Mouse (Mus musculus) adrenal gland, adult (tissue): ENCODE measurements around the gene Vdr.
A peak's percentile ranks its signal among the peaks of the same experiment; 100 is the strongest.

Experiments
- DNase-seq, 2 experiments: peaks; one replicate each; pipeline ENCODE4 v3.0.0; 2022 to 2023; ENCODE audit warnings: low spot score in 1 of 2; ENCODE audit not compliant: inconsistent age in 2 of 2

Vdr gene

DNA sequence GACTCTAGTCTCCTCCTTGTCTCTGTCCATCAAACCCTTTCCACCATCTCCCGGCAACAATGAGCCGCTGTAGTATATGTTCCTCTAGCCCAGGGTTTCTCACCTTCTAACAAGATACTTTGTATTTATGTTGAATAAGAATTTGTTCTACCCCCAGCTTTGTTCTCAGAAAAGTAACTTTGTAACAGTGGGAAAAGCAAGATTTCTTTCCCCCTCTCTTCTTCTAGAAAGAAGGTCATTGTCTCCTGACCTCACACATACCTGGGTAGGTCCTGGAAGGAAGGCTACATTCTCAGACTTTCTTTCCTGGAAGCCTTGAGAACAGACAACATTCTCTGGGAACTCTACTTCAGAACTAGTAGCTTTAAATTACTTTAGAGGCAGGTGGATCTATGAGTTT lies at the start of gene Vdr:
Gene Vdr (minus strand): TSS at position 101 of the 400 bp plus-strand sequence.
- no peak for DNase-seq

DNA sequence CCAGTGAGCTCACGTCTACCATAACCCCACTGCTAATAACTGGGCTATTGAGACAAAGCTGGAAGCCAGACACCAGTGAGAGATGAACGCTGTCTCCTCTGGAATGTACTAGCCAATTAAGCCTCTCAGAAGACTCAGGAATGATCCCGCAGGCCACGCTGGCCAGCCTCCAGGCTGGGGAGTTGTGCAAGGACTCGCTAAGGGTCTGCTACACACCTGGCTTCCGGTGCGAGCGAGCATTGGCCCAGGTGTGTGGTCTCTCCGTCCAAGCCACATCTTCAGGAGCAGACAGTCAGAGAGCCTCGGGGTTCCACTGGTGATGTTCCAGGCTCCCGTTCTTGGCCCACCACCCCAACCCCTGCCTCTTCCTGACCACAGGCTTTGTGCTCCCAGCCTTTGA lies 46.0 kb upstream of the Vdr start:
- no peak for DNase-seq

DNA sequence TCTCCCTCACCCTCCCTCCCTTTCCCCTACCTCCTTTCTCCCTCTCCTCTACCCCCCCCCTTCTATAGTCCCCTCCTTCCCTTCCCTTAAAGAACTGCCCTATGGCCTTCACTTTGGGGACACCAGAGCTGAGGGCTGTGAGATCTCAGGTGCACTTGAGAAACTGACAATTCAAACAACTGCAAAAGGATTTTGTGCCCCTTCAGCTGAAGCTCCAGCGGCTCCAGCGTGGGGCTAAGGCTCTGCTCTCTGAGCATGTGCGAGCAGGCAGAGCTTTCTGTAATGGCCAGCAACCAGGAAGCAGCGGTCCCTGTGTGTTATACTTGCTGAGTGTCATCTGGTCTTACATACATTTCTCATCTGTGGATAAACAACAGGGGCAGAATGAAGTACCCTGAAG lies 45.3 kb upstream of the Vdr start:
- no peak for DNase-seq

DNA sequence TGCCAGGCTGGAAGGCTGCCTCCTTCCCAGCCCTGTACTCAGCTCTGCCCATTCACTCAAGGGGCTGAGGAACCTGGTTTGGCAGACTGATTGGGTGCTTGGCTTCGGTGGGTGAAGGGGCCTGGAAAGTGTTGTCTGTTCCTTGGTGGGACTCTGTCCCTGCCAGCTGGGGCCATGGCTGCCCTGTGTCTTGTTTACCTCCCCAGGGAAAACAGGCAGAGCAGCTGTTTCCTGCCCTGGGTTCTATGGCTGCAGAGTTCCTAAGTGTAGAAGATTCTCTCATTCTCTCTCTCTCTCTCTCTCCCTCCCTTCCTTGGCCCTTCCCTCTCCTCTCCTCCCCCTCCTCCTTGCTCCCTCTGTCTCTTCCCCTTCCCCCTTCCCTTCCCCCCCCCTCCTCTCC lies 44.9 kb upstream of the Vdr start:
- no peak for DNase-seq

DNA sequence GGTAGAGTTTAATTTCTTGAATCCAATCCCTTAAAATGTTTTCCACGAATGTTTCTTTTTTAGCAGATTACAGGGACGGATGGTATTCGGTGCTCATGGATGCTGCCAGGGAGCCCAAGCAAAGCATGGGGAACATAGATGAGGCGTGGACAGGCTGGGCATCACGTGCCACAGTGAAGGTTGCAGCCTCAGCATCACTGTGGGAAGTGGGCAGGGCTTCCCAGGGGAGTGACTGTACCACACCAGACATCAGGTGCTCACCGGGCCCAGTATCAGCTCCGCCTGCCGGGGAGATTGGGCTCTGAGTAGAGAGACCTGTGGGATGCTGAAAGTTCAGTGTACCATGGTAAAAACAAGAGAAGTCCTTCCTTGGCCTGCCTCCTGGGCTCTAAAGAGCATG lies 44.2 kb upstream of the Vdr start:
- no peak for DNase-seq

DNA sequence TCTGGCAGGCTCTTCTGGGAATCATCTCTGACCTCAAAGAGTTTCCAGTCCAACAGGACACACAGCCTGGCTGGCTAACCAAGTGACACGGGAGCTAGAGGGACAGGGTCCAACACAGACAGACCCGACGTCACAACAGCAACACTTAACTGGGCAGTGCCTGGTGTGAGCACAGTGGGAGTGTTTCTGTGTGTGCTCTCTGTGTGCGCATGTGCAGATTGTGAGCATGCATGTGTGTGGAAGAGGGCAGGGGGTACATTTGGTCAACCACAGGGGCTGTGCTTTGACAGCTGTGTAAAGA lies 42.4 kb upstream of the Vdr start:
- no peak for DNase-seq

GRCm38 (mm10) chr15:97952137-97952888 lies 41.9 kb upstream of the Vdr start:
- DNase-seq, result peak; percentile 49 to 83

- DNase-seq, result no peak
These were observed 39.8 kb upstream of the Vdr start for GRCm38 (mm10) chr15:97950240-97950639.

DNA sequence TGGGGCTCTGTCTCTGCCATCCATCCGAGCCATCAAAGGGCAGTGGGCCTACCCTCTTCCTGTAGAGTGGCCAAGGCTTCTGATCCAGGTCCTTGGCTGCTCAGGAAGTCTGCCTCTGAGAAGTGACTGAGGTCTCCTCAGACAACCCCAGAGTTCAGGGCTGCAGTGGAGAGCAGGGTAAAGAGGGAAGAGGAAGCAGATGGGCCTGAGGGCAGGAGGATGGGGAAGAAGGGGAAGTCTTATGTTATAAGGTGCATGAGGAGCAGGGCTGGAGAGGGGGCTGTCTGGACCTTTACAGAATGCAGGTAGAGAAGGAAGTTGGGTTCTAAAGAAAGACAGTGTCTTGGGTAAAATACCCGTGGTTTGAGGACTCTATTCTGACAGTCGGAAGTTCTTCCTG lies 39.3 kb upstream of the Vdr start:
- DNase-seq, result no peak

GRCm38 (mm10) chr15:97948720-97949119 lies 38.3 kb upstream of the Vdr start:
- no peak for DNase-seq

DNA sequence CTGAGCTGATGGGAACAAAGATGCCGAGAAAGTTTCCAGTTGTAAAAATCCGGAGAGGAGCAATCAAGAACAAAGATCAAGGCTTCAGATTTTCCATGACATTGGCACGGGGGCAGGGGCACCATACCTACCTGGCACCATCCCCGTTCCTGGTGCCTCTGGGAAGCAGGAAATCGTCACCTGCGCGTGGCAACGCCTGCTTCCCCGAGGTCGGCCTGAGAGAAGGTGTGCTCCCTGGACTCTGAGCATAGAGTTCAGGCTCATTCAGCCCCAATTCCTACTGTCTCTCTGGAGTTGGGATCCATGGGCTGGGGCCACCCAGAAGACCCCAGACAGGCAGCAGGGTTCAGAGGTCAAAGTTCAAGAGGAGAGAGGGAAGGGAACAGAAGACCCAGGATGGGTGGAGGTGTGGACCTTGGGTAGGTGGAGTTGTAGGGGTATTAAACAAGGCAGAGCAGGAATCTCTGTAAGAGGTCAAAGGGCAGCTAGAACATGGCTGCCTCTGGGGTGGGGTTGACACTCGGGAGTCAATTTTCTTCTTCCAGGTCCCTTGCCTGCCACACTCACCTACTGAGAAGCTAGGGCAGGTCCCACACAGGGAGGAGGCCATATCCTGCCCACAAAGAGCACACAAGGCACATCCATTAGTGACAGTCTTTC lies 35.4 kb upstream of the Vdr start:
- no peak for DNase-seq

GRCm38 (mm10) chr15:97944919-97945574 lies 34.6 kb upstream of the Vdr start:
- DNase-seq, result no peak

GRCm38 (mm10) chr15:97943356-97943755 lies 32.9 kb upstream of the Vdr start:
- DNase-seq, result no peak

DNA sequence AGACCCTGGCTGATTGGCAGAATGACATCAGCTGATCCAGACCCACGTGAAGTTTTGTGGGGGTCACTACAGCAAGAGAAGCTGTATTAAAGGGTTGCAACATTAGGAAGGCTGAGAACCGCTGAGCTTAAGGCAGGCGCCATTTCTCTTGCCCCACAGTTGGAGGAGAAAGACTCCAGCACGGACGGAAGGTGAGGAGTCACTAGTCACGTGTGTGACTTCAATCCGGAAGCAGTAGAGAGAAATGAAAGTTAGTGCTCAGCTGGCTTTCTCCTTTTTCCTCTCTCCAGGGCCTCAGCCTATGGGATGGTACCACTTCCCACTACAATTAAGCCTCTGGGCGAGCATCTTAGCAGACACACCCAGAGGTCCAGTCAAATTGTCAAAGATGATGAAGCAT lies 32.1 kb upstream of the Vdr start:
- no peak for DNase-seq

GRCm38 (mm10) chr15:97941306-97941705 lies 30.9 kb upstream of the Vdr start:
- no peak for DNase-seq

DNA sequence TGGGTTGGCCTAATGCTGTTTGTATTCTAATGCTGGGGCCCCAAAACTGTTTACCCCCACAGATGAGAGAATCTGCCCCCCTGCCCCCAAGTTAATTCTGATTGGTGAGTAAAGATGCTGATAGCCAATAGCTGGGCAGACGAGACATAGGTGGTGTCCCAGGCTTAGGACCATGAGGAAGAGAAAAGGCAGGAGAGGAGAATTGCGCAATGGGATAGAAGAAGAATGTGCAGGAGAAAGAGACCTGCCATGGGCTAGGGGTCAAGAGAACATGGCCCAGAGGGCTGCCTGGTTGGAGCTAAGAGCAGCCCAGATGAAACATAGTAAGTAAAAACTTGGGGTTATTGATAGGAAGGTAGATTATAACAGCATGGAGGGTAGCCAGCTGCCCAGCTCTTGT lies 29.7 kb upstream of the Vdr start:
- DNase-seq, result no peak

DNA sequence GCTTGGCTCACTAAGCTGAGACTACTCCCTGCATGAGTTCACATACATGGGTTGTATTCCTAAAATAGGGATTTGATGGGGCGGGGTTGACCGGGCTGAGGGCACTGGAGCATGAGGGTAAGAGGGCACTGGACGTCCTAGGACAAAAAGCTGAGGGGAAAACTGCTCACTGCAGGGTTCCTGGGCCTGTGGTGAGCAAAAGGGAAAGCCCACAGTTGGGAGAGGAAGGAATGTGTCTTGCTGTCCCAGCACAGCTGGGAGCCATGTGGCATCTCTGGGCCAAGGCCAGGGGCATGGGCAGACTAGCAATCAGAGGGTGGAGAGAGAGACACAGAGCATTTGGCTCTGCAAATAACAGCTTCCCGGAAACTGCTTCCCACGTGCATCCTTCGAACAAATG lies 28.1 kb upstream of the Vdr start:
- DNase-seq, result no peak

- no peak for DNase-seq
These were observed 22.0 kb upstream of the Vdr start for GRCm38 (mm10) chr15:97932441-97932840.

DNA sequence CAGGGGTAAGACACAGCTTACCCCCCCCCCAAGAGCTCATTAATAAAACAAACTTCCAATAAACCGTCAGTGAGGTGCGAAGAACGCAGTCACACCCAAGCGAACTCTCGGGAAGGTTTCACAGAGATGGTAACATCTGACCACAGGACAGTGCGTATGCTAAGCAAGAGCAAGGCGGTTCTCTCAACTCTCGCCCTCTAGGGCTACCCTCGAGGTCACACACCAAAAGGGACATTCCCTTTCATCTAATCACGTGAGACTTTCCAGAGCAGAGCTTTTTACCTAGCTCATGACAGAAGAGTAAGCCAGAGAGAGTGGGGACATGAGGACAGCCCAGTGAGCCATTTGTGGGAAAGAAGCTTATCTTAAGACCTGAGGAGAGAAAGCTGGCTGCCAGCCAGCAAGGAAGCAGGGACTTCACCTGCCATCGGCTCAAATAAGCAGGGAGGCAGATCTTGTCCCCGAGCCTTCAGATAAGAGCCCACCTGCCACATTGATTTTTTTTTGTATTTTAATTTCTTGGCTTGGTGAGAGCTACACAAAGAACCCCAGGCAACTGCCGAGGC lies 18.9 kb upstream of the Vdr start:
- DNase-seq, result peak in 1 of 2 experiments; percentile 22

DNA sequence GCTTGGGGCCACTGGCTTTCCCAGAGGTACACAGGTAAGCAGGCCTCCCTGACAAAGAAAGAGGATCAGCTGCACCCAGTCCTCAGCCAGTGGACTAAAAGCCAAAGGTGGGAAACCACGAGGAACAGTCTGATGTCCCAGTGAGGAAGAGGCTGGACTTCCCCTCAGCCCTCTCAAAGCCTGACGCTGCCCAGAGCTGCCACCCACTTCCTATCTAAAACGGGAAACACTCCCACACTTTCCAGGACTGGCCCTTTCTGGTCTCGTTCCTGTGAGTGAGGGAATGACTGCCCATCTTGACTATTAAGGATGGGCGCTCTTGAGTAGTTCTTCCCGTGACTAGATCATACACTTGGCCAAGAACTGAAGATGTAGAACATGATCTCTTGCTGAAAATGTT lies 17.4 kb upstream of the Vdr start:
- DNase-seq, result no peak

GRCm38 (mm10) chr15:97927018-97927417 lies 16.6 kb upstream of the Vdr start:
- DNase-seq, result no peak

- no peak for DNase-seq
These were observed 12.0 kb upstream of the Vdr start for GRCm38 (mm10) chr15:97922421-97922820.
